Mouse (Mus musculus) kidney, adult 2 months (tissue): ENCODE measurements around the gene Dnase2b. TPM values are rescaled to one million over a fixed set of nuclear protein-coding genes. Genes with fewer than 3 reads are reported as not detected.

ENCODE experiments used
- DNase-seq: peaks from one replicate; pipeline ENCODE4 v3.0.0; 2021
- H3K27ac ChIP-seq: fragments of 200-500 bp; 2 replicates; pipeline ENCODE4 v1.5.1; 2012; ENCODE audit warnings: low read depth, low read length, control low read depth, inconsistent platforms; ENCODE audit not compliant: insufficient read depth
- H3K27me3 ChIP-seq: fragments of 200-500 bp; replicated peaks from 2 replicates; pipeline ENCODE4 v1.6.1; 2012; ENCODE audit warnings: mild to moderate bottlenecking, moderate library complexity, low read length, inconsistent platforms; ENCODE audit not compliant: control insufficient read depth, insufficient read depth
- H3K36me3 ChIP-seq: fragments of 200-500 bp; 2 replicates; pipeline ENCODE4 v1.6.1; 2012; ENCODE audit warnings: mild to moderate bottlenecking, moderate library complexity, low read length, inconsistent platforms; ENCODE audit not compliant: control insufficient read depth, insufficient read depth
- H3K4me1 ChIP-seq: fragments of 200-500 bp; 2 replicates; pipeline ENCODE4 v1.6.1; 2011; ENCODE audit warnings: low read length; ENCODE audit not compliant: control insufficient read depth, insufficient read depth
- H3K4me3 ChIP-seq: fragments of 200-500 bp; 2 replicates; pipeline ENCODE4 v1.5.1; 2011; ENCODE audit warnings: mild to moderate bottlenecking, low read depth, low read length, control low read depth; ENCODE audit not compliant: insufficient read depth
- CTCF ChIP-seq: fragments of 200-500 bp; conservative IDR thresholded peaks from 2 replicates; pipeline ENCODE4 v1.5.1; 2011; ENCODE audit warnings: low read depth, mild to moderate bottlenecking, control low read depth, low read length, moderate library complexity, mixed read lengths; ENCODE audit not compliant: insufficient read depth, insufficient read length
- POLR2A ChIP-seq: fragments of 200-500 bp; IDR thresholded peaks from one replicate; pipeline ENCODE4 v1.6.1; 2011; ENCODE audit warnings: low read depth, low read length, control low read depth
- WGBS: fragments of 180-500 bp; shearing (Covaris S2); methylation state at CpG from one replicate; pipeline ENCODE4 v1.1.7; 2018; 5-methylcytosine and 5-hydroxymethylcytosine counted together
- polyA plus RNA-seq: library from polyadenylated mRNA; depleted of rRNA; stranded (reverse); fragments of >200 nt; gene quantifications from 2 replicates; pipeline ENCODE4 v1.2.3, GENCODE M21; 2012

Dnase2b gene
- polyA plus RNA-seq, 1 experiment = not detected

DNA sequence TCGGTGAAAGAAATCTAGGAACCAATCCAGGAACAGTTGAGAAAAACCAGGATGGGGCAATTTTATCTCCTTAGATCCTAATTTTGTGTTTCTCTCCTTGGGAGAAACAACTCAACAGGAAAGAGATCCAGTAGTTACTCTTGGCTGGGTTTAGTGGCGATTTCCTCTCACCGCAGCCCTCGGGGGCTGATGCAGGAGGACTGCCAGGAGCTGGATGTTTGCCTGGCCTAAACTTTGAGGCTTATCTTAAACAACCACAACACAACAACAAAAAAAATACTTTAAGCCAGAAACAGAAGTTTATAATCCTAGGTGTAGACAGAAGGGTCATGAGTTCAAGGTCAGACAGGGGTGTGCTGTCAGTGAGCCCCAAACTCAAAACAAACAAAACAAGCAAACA lies 3.6 kb downstream of the Dnase2b start:
- Histone ChIP-seq H3K27me3 (no peaks in the 10 kb centered on the region), H3K36me3 (no peaks in the 10 kb centered on the region), H3K4me1 (no peaks in the 10 kb centered on the region), H3K27ac (no peak overlapping the region), H3K4me3 (no peak overlapping the region)
- DNase-seq = no peak
- TF ChIP-seq CTCF (no peak), POLR2A (no peak)
- 58% methylated on average over 4 of the region's 4 CpGs for WGBS

GRCm38 (mm10) chr3:146611261-146611660 lies 4.1 kb downstream of the Dnase2b start:
- no peaks in the 10 kb centered on the region for H3K27me3 ChIP-seq
- H3K36me3 ChIP-seq = no peaks in the 10 kb centered on the region
- 88% methylated on average over 4 of the region's 4 CpGs for WGBS
- no peak for DNase-seq
- no peaks in the 10 kb centered on the region for H3K4me1 ChIP-seq
- no peak overlapping the region for H3K4me3 ChIP-seq
- no peak overlapping the region for H3K27ac ChIP-seq
- TF ChIP-seq POLR2A (no peak), CTCF (no peak)

- no peak for DNase-seq
- no peaks in the 10 kb centered on the region for H3K27me3 ChIP-seq
- TF ChIP-seq CTCF (no peak), POLR2A (no peak)
- no peak overlapping the region for H3K4me3 ChIP-seq
- no peaks in the 10 kb centered on the region for H3K36me3 ChIP-seq
- 68% methylated on average over 10 of the region's 10 CpGs for WGBS
- H3K27ac ChIP-seq = no peak overlapping the region
- no peaks in the 10 kb centered on the region for H3K4me1 ChIP-seq
These were observed 5.1 kb downstream of the Dnase2b start for GRCm38 (mm10) chr3:146610322-146610721.

DNA sequence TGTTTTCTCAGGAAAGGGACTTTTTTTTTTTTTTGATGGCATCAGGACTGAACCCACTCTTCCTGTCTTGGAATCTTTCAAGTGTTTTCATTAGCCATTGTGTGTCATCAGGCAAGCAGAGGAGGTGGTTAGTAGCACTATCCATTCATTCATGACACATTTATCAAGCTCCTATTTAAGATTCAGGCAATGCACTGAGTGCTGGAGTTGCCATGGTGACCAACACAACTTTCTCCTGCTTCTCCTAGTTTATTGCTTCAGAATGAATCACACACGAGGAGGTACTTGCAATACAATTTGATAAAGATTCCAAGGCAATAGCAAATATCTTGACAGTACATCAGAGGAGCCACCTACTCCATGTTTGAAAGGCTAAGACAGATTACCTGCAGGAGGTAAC lies 8.0 kb downstream of the Dnase2b start:
- H3K27me3 ChIP-seq = no peaks in the 10 kb centered on the region
- no peaks in the 10 kb centered on the region for H3K4me1 ChIP-seq
- DNase-seq = no peak
- H3K36me3 ChIP-seq = no peaks in the 10 kb centered on the region
- H3K27ac ChIP-seq = no peak overlapping the region
- WGBS = 25% methylated on average over 1 of the region's 1 CpGs
- no peak overlapping the region for H3K4me3 ChIP-seq
- TF ChIP-seq POLR2A (no peak), CTCF (no peak)

DNA sequence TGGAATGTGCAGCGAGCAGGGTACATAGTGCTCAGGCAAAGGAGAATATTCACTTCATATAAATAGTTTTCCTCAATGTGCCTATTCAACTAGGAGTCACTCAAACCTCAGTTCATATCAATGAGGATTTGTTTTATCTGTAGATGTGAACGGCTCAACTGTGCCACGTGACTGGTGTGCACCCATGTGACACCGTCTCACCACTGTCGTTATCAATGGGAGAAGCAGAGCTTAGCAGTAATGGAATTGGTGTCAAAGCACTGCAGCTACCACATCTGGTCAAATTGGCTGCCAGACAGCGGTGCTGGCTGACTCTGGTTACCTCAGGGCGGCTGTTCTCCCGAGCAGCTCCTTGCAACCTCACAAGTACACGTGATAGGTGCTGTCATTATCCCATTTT lies 10.7 kb downstream of the Dnase2b start:
- no peak overlapping the region for H3K4me3 ChIP-seq
- TF ChIP-seq CTCF (no peak), POLR2A (no peak)
- no peak for DNase-seq
- no peaks in the 10 kb centered on the region for H3K4me1 ChIP-seq
- H3K36me3 ChIP-seq = no peaks in the 10 kb centered on the region
- WGBS = 86% methylated on average over 9 of the region's 9 CpGs
- H3K27me3 ChIP-seq = no peaks in the 10 kb centered on the region
- H3K27ac ChIP-seq = no peak overlapping the region

DNA sequence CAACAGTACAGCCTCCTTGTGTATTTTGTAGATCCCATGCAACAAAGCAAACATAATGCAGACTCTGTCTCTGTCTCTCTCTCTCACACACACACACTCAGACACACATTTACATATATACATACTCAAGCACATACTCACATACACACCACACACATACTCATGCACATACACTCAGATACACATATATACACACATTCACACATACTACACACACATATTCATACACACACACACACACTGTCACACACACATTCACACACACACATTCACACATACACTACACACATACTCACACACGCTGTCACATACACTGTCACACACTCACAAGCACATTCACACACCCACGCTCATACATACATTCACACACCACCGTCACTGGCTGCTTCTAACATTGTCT lies 12.9 kb downstream of the Dnase2b start:
- Histone ChIP-seq H3K27ac (no peak overlapping the region), H3K4me3 (no peak overlapping the region), H3K27me3 (no peaks in the 10 kb centered on the region), H3K4me1 (no peaks in the 10 kb centered on the region), H3K36me3 (no peaks in the 10 kb centered on the region)
- 93% methylated on average over 3 of the region's 3 CpGs for WGBS
- DNase-seq = no peak
- no peak for TF ChIP-seq CTCF
- TF ChIP-seq POLR2A = no peak

DNA sequence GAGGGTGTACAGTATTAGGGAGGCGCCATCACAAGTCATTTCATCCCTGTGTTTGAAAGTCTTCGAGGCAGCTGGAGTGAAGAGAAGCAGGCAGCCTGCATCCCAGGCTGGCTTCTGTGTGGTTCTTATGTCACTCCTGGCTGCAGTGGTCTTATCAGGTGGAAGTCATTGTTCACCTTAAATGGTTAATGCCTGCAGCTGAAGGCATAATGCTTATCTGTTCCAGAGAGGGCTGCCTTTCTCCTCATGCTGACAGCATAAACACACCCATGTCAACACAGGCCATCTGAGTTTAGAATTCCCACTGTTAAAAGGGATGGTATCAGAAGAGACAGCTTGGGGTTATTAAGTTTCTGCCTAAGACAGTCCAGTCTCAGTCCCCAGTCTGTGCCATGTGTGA lies 14.2 kb downstream of the Dnase2b start:
- 86% methylated on average over 2 of the region's 2 CpGs for WGBS
- H3K36me3 ChIP-seq = no peaks in the 10 kb centered on the region
- no peaks in the 10 kb centered on the region for H3K27me3 ChIP-seq
- no peak overlapping the region for H3K4me3 ChIP-seq
- no peaks in the 10 kb centered on the region for H3K4me1 ChIP-seq
- H3K27ac ChIP-seq = no peak overlapping the region
- no peak for TF ChIP-seq POLR2A
- no peak for TF ChIP-seq CTCF
- no peak for DNase-seq

GRCm38 (mm10) chr3:146599198-146599900 lies 16.0 kb downstream of the Dnase2b start:
- Histone ChIP-seq H3K4me1 (no peaks in the 10 kb centered on the region), H3K4me3 (no peak overlapping the region), H3K27ac (no peak overlapping the region), H3K36me3 (no peaks in the 10 kb centered on the region), H3K27me3 (no peaks in the 10 kb centered on the region)
- TF ChIP-seq CTCF (no peak), POLR2A (no peak)
- DNase-seq = no peak
- 87% methylated on average over 6 of the region's 6 CpGs for WGBS
